Mouse (Mus musculus): ENCODE measurements around the gene Lama4.

- TF ChIP-seq CTCF (IDR thresholded peaks at IDR 0.05; ENCODE audit: control insufficient read depth, insufficient read depth, insufficient replicate concordance, low read depth, low read length), result no peak
- TF ChIP-seq POLR2A (IDR thresholded peaks at IDR 0.05; ENCODE audit: control insufficient read depth, low read depth, low read length), result no peak
Observed at GRCm38 (mm10) chr10:39040026-39040425, 74.7 kb downstream of the Lama4 start.

All from testis, adult 2 months (tissue).